Mouse (Mus musculus): ENCODE results near the gene Rps13. TPM values are rescaled to one million over a fixed set of nuclear protein-coding genes. Genes with fewer than 3 reads are reported as not detected.

Rps13 gene
- total RNA-seq, 4 experiments from 2014 or later = 189 to 241 (median 224) TPM

- no peak for DNase-seq (ENCODE audit: low spot score in 2 of 2)
Observed at GRCm38 (mm10) chr7:116292377-116292776, 41.6 kb downstream of the Rps13 start.

GRCm38 (mm10) chr7:116290559-116290958, 43.4 kb downstream of the Rps13 start:
- DNase-seq (ENCODE audit: low spot score in 2 of 2) = no peak

- no peak for DNase-seq (ENCODE audit: low spot score in 2 of 2)
Observed at GRCm38 (mm10) chr7:116288996-116289395, 45.0 kb downstream of the Rps13 start.

GRCm38 (mm10) chr7:116287959-116288358, 46.0 kb downstream of the Rps13 start:
- no peak for DNase-seq (ENCODE audit: low spot score in 2 of 2)

GRCm38 (mm10) chr7:116286611-116287355, 47.2 kb downstream of the Rps13 start:
- no peak for DNase-seq (ENCODE audit: low spot score in 2 of 2)

- no peak for DNase-seq (ENCODE audit: low spot score in 2 of 2)
Observed at GRCm38 (mm10) chr7:116286173-116286572, 47.8 kb downstream of the Rps13 start.

GRCm38 (mm10) chr7:116285216-116285615, 48.8 kb downstream of the Rps13 start:
- no peak for DNase-seq (ENCODE audit: low spot score in 2 of 2)

- peak in 1 of 2 experiments; percentile 36 for DNase-seq (ENCODE audit: low spot score in 2 of 2)
Observed at GRCm38 (mm10) chr7:116282755-116283154, 51.2 kb downstream of the Rps13 start.

Other genes with a start within 250 kb of the Rps13 start
- gene Gm4353, start 249.6 kb downstream of the Rps13 start, total RNA-seq (2022) = 1 to 10 TPM; 2.7 to 3.7 (median 3.2) TPM
- 10 to 100 TPM; 24.7 to 30.1 (median 27.0) TPM for gene Plekha7, start 25.8 kb downstream of the Rps13 start, total RNA-seq (2022)
- gene Pik3c2a, start 109.3 kb upstream of the Rps13 start, total RNA-seq (2022) = 10 to 100 TPM; 28.0 to 31.7 (median 29.5) TPM
- 10 to 100 TPM; 25.7 to 28.7 (median 28.2) TPM for gene Nucb2, start 170.2 kb upstream of the Rps13 start, total RNA-seq (2022)